In the genomic region with DNA sequence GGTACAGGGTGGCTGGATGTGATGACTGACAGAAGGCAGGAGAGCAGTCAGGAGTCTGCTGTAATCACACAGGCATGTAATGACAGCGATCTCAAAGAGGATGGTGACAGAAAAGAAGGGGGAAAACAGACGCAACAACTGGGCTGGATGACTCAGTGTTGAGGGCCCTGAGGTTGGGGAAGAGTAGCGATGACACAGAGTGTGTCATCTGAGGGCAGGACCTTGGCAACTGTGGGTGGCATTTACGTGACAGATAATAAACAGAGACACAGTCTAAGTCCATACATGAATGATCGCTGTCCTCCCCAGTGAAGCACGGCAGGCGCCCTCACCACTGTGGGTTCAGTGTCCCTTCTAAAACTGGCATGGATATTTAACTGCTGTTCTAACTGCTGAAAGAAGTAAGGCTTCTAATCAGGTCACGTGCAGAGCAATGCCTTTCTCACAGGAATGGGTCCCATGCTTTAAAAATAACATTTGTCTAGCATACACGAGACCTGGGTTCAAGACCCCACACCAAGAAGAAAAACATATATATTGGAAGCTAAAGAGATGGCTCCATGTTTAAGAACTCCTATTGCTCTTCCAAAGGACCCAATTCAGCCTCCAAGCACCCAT, we compare ENCODE assay signal across 18 mouse cellular contexts.
A peak's percentile ranks its signal among the peaks of the same experiment; 100 is the strongest.
DNase-seq lines count a peak whose midpoint lies in the region; ATAC-seq and TF ChIP-seq lines count a peak whose summit lies in the region.
"Had no signal": no experiment of that assay in that cellular context is flagged by ENCODE, and none has a peak within 500 bp of the region (broad histone marks: within the 10 kb centered on the region; RNA-seq: fewer than 3 reads in every experiment).

No protein-coding gene starts in this region.

- TF ChIP-seq CTCF in layer of hippocampus, adult 2 months (conservative IDR thresholded peaks at IDR 0.05): no peak

- WGBS in heart, embryonic 15.5 days: 36% methylated on average over 9 of the region's 9 CpGs

- no peaks in the 10 kb centered on the region for H3K36me3 ChIP-seq in heart, embryonic 15.5 days
- H3K36me3 ChIP-seq: hindbrain, embryonic 12.5 days; intestine, embryonic 15.5 days; limb, embryonic 15.5 days had no signal

- peak; percentile 59; the same call in 1 of the 2 replicates for ATAC-seq in heart, embryonic 15.5 days (replicated peaks; ENCODE audit: insufficient number of reproducible peaks, insufficient read depth, low FRiP score, low read depth)
- ATAC-seq: forebrain, embryonic 16.5 days had no signal

- H3K4me2 ChIP-seq in heart, embryonic 15.5 days: no peak overlapping the region
- H3K4me2 ChIP-seq: hindbrain, embryonic 12.5 days; intestine, embryonic 15.5 days; limb, embryonic 15.5 days; lung, embryonic 14.5 days had no signal

- no peak overlapping the region for H3K27ac ChIP-seq in heart, embryonic 15.5 days
- no peak overlapping the region for H3K27ac ChIP-seq in layer of hippocampus, adult 2 months
- H3K27ac ChIP-seq: hindbrain, embryonic 12.5 days; intestine, embryonic 15.5 days; kidney, postnatal 0 days; limb, embryonic 15.5 days had no signal

- peaks cover 22% of the 10 kb centered on the region; the same call in 1 of the 2 replicates for H3K27me3 ChIP-seq in heart, embryonic 15.5 days
- H3K27me3 ChIP-seq: intestine, embryonic 15.5 days had no signal

- no peak overlapping the region; the same call in 1 of the 2 replicates for H3K9ac ChIP-seq in heart, embryonic 15.5 days
- H3K9ac ChIP-seq: hindbrain, embryonic 12.5 days; intestine, embryonic 15.5 days; limb, embryonic 15.5 days; lung, embryonic 14.5 days had no signal

- intact Hi-C loops in heart, postnatal 25 days (cut with DNase I): no loop called here

- H3K9me3 ChIP-seq in heart, embryonic 15.5 days (replicated peaks): no peaks in the 10 kb centered on the region
- H3K9me3 ChIP-seq: hindbrain, embryonic 12.5 days; intestine, embryonic 15.5 days; limb, embryonic 15.5 days had no signal

- no peak overlapping the region for H3K4me3 ChIP-seq in heart, embryonic 15.5 days
- H3K4me3 ChIP-seq in layer of hippocampus, adult 2 months: no peak overlapping the region
- H3K4me3 ChIP-seq: erythroblast, embryonic 14.5 days; hindbrain, embryonic 12.5 days; intestine, embryonic 15.5 days; limb, embryonic 15.5 days had no signal

- no peak for DNase-seq in heart, postnatal 25 days (ENCODE audit: low spot score)
- peak; percentile 88 for DNase-seq in 3T3-L1 (ENCODE audit: low read depth, low spot score)
- DNase-seq in Muller cell, postnatal 12 days (ENCODE audit: inconsistent ontology term): peak; percentile 73
- DNase-seq in adrenal gland, postnatal 25 days: peak; percentile 54
- no peak for DNase-seq in cerebellum, adult 11-12 months
- no peak for DNase-seq in layer of hippocampus, adult 2 months (ENCODE audit: low spot score in 2 of 2)
- DNase-seq: cerebellum, adult 2 months; embryo, embryonic 11 days; gastrocnemius, postnatal 14 days; lung, embryonic 14.5 days; right cerebral cortex, adult 18-20 months had no signal

- H3K4me1 ChIP-seq in heart, embryonic 15.5 days (replicated peaks): peaks cover 22% of the 10 kb centered on the region

Comparison
In these comparisons a context has a peak if more than half of its experiments do, and no peak if none do; other contexts are left out.
1. DNase-seq: peak in 3T3-L1 (single experiment), Muller cell, postnatal 12 days (single experiment) and adrenal gland, postnatal 25 days (single experiment); none in heart, postnatal 25 days (single experiment), cerebellum, adult 11-12 months (single experiment) and layer of hippocampus, adult 2 months (0 of 2).